Mouse (Mus musculus) central nervous system, embryonic 11.5 days (tissue): ENCODE measurements around the gene Fxyd6. TPM values are rescaled to one million over a fixed set of nuclear protein-coding genes. Genes with fewer than 3 reads are reported as not detected.

ENCODE experiments used
- polyA plus RNA-seq: library from polyadenylated mRNA; depleted of rRNA; stranded (reverse); fragments of >200 nt; gene quantifications from 2 replicates; pipeline ENCODE4 v1.2.3, GENCODE M21; 2012; rRNA removed

The Fxyd6 gene
- 118 and 132 TPM in 2 replicates for polyA plus RNA-seq

DNA sequence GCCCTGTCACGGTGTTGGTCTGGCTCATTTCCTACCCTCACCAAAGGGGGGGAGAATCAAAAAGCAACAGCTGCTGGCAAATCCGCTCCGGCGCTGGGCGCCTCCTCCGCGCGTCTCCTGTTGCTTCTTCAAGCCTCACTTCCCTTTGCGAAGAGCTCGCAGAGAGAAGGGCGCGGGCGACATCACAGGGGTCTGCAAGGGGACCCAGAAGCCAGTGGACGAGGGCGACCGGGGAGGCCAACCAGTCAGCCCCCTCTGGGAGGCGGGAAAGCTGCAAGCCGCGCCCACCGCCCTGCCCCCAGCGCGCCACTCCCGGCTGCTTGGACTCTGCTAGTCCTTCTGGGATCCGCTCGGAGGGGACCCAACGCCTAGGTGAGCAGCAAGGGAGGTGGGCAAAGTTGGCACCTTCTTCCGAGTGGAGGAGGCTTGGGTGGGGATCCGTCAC is at the start of gene Fxyd6:
Gene Fxyd6 (plus strand): TSS at position 69 of the 445 bp plus-strand sequence.

DNA sequence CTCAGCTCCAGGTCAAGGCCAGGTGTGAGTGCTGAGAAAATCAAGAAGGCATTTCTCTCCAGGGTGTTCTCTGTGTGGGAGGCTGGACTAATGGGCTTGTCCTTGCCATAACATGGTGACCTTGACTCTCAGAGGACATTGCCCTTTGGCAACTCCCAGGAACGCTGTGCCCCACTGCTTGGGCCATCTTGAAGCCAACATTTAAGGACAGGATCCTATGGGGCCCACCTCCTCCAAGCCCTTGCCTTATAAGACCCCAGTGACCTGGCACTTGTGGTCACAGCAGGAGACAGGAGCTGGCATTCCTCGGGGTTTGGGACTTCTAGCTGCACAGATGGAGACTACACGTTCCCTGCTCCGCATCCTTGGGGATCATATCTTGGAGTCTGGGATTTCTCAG is 29.4 kb downstream of the Fxyd6 start, which contains the start of gene Fxyd2:
Gene Fxyd2 (plus strand): TSS at position 236 of the 400 bp plus-strand sequence.

DNA sequence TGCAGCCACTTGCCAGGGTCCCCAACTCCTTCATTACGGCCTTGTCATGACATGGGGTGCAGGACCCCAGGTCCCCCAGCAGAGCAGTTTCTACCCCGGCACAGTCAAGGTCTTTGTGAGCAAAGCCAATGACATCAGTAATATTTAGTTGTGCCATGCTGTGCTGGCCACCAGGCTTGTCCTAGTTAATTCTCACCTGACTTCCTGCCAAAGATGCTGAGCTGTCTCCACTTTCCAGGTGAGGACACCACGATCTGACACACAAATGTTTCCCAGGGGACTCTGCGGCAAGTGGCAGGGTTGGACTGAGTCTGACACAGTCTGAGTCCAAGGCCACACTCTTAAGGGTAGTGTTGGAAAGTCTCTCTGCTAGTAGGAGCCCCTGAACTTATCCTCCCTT is 56.5 kb downstream of the Fxyd6 start, which contains the start of gene Dscaml1:
Gene Dscaml1 (plus strand): TSS at position 173 of the 400 bp plus-strand sequence.

Other genes starting within 250 kb of the Fxyd6 start
- gene Scn4b, start 231.8 kb upstream of the Fxyd6 start, polyA plus RNA-seq: 0.25 and 0.32 TPM in 2 replicates
- not detected in 2 replicates for gene BC049352, start 188.2 kb upstream of the Fxyd6 start, polyA plus RNA-seq
- 0.02 and 0.07 TPM in 2 replicates for gene Tmprss4, start 166.1 kb upstream of the Fxyd6 start, polyA plus RNA-seq
- gene Il10ra, start 101.0 kb upstream of the Fxyd6 start, polyA plus RNA-seq: 0.98 and 1.0 TPM in 2 replicates
- gene Tmprss13, start 51.1 kb upstream of the Fxyd6 start, polyA plus RNA-seq: 0.06 and 0.11 TPM in 2 replicates
- 2.3 and 2.7 TPM in 2 replicates for gene Fxyd2, start 29.5 kb downstream of the Fxyd6 start, polyA plus RNA-seq
- 1.6 and 2.0 TPM in 2 replicates for gene Dscaml1, start 56.4 kb downstream of the Fxyd6 start, polyA plus RNA-seq